Mouse (Mus musculus) retina, postnatal 1 day (tissue): ENCODE measurements around the gene Adamtsl1.
A peak's percentile ranks its signal among the peaks of the same experiment; 100 is the strongest.

Experiments used
- DNase-seq: peaks from one replicate; pipeline ENCODE4 v3.0.0-alpha.2; 2012

Adamtsl1 gene

DNA sequence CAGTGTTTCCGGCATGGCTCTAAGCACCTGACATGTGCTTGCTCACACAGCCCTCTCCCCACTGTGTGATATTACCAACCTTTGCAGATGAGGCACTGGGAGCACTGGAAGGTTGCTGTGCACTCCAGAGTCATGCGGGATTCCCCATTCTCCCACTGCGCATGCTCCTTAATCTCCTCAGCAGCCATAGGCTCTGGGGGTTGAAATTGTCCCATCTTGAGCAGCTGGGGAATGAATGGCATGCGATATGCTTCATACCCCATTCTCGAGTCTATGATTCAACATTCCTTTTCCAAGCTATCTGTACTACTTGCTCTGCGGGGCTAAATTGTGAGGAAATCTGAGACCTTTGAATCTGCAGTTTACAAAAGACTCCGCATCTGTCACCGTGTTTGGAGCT, 812.7 kb downstream of the Adamtsl1 start:
- DNase-seq, result no peak

DNA sequence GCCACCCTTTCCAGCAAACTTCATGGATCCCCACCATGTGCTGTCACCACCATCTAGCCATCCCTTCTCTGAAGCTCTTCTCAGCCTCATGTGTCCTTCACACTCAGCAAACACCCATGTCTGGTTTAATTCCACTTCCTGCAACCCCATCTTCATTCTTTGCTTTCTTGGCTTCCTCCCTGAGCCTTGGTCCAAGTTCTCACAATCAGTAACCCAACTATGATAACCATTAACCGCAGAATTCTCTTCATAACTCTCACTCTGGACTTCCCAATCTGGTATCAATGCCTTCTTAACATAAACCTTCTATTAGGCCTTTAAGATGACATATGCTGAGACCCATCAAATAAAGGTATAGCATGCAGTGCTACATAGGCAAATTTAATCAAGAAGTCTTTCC, 815.5 kb downstream of the Adamtsl1 start:
- DNase-seq, result no peak

DNA sequence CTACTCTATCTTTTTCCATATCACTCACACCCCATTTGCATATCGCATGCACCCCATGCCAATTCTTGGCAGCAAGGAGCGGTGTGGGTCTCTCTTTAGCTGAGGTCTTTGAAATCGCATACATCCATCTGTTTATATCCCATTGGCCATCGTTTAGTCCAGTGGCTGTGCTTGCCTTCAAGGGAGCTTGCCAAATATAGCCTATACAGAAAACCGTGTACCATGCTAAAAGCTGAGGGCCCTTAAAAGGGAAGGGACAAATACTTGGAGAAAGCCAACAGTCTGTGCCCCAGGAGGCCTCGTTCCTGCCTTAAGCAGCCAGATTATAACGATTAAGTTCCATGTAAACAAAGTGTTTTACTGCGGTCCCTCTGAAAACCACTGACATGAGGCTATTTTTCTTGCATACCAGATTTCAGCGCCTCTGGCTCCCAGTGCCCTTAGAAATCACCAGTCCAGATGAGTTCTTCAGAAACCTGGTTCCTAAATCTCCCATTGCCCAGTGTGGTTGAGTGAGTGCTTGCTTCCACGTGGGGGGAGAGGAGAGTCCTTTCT, 822.0 kb downstream of the Adamtsl1 start:
- no peak for DNase-seq

DNA sequence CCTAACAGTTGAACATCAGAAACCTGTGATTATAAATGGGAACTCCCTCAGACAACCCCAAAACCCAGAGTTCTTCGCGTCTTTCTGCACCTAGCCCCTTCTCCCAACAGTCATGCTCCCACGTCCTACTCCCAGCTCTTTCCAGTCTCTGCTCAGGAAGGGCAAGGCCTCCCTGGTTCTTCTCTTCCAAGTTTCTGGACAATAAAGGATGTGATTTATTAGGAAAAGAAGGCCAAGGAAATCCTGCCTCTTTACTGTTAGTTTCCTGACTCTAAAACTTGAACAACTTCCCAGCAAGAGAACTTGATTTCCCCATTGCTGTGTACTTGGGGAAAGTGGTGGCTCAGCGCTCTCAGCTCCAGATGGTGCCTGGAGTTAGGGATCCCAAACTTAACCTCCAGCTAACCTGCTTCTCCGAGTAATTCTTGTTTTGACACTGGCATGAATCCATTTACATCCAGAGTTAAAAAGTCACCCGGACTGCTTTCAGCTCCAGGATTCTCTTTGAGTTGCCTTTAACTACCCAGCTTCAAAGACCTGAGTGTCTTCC, 823.3 kb downstream of the Adamtsl1 start:
- DNase-seq, result no peak

DNA sequence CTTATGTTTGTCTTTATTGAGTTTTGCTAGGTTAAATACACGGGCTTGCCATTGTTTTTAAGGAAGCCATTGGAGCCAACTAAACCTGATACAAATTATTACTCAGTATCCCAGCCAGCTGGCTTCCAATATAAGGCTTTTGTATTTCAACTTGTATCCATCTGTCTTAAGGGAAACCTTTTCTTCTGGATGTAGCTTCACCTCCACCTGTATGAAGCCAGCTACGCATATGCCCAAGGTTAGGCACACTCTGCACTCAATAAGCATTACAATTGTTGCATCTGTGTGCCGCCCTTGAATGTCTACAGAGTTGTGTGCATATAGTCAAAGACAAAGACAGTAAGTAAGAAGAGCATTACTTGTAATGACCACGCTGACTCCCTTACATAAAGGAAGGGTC, 835.4 kb downstream of the Adamtsl1 start:
- no peak for DNase-seq

DNA sequence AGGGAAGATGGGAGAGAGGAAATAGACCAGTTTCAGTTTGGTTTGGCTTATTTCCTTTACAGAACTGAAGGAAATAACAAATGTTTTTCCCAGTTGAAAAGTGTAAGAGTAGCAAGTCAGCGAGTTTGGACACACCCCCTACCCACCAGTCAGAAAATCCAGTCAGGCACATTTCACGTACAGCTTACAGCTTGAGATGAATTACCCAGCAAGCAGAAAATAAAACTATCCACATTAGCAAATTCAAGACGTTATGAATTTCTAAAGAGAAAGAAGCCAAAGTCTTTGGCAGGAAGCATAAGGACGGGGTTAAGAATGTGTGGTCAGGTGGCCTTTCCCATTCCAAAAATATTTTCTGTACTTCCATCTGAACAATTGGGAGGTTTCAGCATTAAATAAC, 838.1 kb downstream of the Adamtsl1 start:
- no peak for DNase-seq

DNA sequence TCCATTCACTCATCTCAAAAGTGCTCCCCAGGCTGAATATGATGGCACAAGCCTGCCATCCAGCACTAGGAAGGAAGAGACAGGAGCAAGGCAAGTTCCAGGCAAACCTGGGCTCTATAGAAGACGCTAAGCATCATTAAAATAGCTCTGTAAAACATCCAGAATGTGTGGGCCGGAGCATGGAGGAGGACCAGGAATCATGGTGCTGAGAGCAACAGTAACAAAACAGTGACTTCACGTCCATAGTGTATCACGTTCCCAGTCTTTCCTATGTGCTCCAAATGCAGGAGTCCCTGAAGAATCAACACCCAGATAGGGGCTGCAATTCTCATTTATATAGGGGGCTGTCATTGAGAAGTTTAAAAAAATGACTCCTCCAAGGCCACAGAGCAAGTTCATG, 839.6 kb downstream of the Adamtsl1 start:
- no peak for DNase-seq

DNA sequence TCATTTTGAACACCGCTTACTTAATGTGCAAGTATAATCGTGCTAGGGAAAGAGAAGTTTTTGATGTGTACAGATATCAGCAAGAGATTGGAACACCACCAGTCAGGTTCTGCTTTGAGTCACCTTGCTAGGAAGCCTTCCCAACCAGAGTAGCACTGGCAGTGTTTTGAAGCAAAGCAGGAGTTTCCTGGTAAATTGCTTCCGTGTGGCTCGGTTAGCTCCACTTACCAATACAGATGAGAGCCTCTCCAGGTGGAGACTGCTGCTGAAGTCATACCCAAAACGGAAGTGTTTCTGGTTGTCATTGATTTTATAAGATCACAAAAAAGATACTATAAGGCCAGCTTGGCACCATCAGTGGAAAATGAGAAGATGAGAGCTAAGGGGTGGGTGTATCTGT, 845.4 kb downstream of the Adamtsl1 start:
- no peak for DNase-seq

DNA sequence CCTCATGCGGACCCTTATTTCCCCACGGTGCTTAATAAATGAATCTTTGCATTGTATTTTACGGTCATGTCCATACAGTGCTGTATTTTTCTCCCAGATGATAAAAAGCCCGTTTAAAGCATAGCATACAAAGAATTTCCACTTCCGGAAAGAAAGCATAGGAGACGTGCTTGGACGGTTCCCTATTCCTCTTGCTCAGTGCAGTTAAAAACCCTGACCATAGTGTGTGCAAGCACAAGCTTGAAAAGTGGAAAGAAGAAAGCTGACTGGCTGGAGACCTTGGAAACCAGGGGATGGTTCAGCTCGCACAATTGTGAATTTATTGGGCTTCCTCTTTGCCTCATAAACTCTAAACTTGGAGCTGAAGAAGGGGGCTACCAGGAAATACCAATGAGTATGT, 855.1 kb downstream of the Adamtsl1 start:
- no peak for DNase-seq

DNA sequence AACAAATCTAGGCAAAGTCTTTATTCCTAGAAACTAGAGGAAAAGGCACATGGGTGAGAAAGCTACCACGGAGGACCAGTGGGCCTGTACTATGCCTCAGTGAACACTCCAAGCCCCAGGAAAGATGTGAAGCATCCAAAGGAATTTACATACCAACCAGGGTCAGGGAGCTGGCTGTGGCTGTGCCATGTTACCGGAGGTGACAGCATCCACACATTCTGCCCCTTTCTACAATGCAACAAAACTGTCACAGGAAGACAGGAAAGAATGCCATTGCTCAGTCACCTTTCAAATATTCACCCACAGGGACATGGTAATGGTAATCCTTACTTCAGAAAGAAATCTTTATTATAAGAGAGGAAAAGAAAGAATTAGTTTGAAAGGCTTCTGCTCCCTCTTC, 859.2 kb downstream of the Adamtsl1 start:
- DNase-seq, result peak; percentile 6

DNA sequence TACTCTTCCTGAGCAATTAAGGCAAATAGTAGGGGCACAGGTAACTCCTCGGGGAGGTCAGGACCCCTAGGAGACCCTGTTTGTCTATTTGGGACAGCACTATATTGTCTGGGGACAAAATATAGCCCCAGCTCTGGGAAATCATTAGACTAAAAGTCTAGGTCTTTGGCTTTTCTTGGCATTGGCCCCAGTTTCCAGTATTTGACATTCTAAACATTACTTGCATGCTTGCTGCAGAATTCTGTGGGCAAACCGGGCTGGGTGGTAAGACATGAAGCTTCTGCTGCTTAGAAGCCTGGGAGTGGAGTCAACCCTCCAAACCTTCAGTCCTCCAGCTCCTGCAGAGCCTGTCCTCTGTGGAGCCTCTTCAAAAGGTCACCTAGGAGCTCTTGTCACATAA, 869.2 kb downstream of the Adamtsl1 start:
- no peak for DNase-seq

DNA sequence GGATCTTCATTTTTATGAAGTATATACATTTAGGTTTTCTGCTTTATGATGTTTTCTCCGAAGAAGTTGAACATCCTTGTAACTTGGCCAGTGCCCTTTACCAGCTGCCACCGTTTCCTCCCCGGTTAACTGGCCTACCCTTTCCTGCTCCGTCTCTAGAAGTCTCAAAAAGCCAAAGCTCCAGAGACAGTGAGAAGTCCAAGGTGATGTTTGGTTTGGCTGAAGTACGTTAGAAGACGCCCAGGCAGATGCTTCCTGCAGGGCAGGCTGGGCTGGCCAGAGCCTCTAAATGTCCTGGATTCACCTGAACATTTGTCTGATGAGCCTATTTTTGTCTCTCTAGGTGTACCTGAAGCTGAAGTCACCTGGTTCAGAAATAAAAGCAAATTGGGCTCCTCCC, 871.1 kb downstream of the Adamtsl1 start:
- DNase-seq, result no peak

DNA sequence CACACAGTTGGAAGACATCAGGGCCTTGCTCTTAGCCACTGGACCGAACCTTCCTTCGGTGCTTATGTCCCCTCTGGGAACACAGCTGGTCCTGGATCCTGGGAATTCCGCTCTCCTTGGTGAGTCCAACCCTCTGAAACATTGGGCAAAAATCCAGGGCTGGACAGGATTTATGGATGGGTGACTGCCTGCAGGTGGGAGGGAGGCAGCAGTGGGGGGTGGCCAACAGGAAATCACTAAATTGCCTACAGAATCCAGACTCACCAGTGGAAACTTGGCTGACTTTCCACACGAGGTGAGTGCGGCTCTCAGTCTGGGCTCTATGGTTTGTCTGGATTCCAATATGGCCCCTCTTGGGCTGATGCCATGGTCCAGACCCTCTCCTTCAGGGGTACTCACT, 874.5 kb downstream of the Adamtsl1 start:
- DNase-seq, result no peak

DNA sequence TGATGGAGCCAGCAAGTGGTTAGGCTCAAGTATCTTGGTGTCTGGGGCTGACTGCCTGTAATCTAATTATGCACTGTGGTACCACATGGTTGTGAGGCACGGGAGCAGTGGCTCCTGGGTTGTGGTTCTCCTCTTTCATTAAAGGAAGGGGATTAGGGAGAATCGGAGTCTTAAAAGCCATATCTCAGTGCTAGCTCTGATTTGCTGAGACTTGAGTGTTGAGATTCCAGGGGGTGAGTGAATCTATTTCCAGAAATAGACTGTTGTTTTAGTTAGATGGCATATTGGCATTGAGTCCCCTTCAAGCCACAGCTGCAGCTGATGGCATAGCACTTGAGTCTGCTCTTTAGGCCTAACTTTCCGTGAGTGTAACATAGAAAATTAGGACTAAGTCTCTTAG, 877.2 kb downstream of the Adamtsl1 start:
- no peak for DNase-seq

DNA sequence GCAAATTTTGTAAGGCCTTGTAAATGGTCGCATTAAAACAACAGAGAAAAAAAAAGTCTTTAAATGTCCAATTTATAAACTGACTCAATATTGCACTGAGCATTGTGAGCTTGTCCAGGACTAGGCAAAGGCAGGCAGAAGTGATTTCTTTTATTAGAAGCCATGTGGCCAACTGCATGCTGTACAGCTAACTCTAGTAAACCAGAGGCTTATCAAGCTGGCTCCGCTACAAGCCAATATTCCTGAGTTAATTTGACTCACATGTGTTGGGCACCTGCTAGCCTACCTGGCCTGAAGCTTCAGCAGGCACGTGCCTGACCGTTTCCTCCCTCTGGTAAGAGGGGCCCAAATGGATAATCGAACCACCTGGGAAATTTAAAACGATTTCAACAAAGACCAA, 881.7 kb downstream of the Adamtsl1 start:
- no peak for DNase-seq

DNA sequence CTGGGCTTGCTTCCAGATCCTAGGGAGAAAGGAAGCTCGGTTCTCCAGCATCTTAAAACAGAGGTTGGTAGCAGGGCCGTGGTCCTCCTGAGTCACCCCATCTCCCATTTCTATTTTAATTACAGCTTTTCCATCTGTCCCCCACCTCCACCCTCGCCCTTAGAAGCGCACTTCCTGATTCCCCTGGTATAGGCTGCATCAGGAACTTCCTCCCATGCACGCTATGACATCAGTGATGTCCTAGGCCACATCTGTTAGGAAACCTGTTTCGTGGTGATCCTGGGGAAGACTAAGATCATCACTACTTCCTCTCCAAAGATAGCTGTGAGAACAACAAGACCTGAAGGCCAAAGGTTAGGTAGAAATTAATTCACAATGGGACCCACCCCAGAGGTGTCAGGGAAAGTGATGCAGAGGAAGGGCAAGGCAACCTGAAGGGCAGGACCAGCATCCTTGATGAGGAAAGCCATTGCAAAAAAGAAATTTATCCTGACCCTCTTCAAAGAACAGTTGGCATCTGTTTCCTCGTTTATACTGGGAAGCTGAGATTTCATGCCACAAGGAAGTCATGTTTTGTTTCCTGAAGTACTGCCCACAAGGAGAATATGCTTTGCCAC, 882.8 kb downstream of the Adamtsl1 start:
- no peak for DNase-seq

DNA sequence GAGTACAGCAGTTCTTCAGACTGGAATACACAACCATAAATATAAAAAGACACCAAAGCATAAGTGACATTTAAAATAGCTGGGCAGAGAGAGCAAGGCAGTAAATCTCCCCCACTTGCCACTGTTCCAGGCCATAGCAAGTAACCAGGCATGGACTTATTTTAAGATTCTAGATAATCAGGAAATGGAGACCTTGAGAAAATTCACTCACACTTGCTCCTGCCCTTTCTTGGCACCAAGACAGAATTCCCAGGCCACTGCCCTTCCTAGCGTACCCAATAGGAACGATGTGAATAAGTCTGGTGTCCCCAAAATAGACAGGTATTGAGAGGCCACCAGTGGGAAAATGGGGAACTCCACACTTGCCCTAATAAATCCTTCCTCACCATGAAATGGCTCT, 883.5 kb downstream of the Adamtsl1 start:
- DNase-seq, result no peak

DNA sequence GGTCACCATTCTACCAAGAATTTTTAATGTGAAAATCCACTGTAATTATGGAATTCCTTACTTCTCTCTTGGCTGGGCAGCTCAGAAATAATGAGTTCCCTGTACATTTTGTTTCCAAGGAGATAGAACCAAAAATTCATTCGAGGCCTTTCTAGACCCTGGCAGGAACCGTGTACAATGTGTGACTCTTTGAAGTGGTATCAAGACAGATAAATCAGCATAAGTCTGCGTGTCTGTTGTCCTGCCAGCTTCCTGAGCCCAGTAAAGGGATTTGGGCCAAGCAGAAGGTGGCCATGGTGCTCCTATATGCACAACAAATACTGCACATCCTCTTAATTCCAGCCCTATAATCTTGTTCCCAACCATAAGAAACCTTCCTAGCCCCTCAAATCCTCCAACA, 887.1 kb downstream of the Adamtsl1 start:
- DNase-seq, result no peak

DNA sequence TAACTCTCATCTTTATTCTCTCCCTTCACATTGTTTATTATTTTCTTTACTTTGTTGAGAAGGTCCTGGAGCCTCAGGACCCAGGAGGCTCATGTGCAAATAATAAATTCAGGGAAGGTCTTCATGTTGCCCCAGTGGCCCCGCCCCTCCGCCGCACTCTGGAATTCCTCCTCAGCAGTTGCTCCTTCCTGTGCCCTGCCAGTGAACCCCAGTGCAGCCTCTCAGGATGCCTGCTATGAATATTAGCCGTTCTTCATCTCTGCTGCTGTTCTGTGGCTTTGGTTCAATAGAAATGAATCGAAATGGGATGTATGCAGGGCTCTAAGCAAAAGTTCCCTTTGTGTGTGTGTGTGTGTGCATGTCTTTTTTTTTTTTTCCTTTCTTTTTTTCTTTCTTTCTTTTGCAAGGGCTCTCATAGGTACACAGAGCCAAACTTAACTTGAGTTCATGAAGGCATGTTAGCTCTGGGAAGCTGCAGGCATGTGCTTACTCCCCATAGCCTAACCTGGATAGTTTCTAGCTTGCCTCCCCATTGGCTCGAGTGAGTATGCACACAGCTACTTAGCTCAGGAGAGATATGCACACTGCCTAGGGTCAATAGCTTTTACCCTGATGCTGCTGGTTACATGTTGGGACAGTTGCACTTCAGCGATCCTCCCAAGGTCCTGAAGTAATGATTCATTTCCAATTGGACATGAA, 892.7 kb downstream of the Adamtsl1 start:
- DNase-seq, result no peak

DNA sequence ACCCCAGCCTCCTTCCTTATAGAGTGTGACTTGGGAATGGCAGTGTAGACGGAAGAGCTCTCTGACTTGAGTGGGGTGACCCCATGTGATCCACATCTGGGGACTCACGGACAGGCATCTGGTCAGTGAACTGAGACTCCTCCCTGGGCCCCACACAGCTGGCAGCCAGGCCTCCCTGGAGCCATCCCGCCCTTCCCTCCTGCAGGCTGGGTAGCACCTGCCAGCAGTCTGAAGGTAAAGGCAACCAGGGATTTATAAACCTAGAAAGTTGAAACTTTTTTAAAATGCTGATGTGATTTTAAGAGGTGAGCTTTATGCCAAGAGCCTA, 893.2 kb downstream of the Adamtsl1 start:
- no peak for DNase-seq

DNA sequence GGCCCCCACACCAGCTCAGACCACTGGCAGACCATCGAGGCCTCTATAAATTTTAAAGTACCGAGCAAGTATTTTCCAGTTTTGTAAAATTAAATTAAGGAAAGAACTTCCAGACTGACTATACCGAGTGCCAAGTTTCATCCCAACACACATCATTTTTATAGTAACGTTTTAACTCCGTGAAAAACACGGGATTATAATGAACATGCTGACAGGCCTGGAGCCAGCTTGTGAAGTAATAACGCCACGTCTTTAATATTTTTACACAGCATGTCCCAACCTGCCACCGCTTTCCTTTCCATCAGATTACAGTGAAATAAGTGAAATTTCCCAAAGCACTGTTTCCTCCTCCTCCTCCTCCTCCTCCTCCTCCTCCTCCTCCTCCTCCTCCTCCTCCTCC, 894.4 kb downstream of the Adamtsl1 start:
- no peak for DNase-seq

DNA sequence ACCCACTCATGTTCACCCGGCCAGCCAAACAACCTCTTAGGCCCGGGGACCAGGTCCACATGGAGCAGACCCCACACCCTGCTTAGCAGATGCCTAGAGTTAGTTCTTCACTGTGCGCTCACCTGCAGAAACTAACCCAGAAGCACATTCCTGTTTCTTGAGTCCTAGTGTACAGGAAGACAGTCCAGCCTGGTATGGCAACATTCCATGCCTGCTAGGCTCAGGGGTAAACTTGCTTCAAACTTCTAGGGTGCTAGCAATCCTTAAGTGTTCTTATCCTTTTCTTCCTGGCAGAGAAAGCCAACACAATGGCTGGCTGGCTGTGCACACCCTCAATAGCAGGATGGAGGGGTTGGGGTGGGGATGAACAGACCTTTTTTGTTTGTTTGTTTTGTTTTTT, 897.0 kb downstream of the Adamtsl1 start:
- DNase-seq, result no peak

DNA sequence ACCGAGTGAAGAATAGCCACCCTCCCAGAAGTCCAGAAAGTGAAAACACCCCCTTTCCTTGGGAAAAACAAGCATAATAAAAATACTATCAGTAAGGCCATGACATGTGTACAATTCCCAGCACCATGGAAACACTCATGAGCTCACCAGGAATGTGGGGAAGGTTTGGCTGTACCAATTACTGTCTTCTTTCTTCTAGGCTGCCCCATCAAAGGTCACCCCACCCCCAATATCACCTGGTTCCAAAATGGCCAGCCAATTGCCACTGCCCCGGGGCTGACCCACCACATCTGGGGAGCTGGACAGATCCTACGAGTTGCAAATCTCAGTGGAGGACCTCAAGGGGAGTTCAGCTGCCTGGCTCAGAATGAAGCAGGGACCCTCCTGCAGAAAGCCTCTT, 899.4 kb downstream of the Adamtsl1 start:
- no peak for DNase-seq

DNA sequence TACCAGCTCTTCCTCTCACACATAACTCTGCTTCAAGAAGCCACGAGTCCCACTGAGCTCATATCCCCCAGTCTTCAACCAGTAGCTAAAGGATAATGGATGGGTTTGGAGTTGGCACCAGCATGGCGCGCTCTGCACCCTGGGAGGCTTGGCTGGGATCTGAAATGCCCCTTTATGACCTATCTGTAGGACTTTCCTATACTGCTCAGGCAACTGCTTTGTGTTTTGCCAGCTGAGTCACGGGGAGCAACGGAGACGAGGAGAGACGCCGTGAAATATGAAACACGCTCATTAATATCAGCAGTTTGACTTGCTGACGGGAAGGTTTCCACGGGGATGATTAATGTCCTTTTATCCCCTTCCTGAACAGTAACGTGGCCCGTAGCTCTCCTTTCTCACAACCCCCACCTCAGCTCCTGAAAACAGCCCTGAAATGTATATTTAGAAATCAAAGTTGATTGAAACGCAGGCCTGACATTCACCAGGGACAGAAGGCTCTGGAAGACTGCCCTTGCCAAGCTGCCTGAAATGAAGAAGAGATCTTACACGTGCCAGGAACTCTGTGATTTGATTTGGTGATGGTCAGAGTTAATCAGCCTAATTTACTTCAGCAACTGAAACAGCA, 902.5 kb downstream of the Adamtsl1 start:
- no peak for DNase-seq
